Mouse (Mus musculus): ENCODE results near the gene Klrb1b. TPM values are rescaled to one million over a fixed set of nuclear protein-coding genes. Genes with fewer than 3 reads are reported as not detected.

Klrb1b gene
- total RNA-seq, 2 experiments from 2014 or later = 0.90 to 1.3 TPM

Other genes with a start within 250 kb of the Klrb1b start
- gene A2ml1, start 244.7 kb downstream of the Klrb1b start, total RNA-seq (2021) = not detected
- not detected for gene Klrb1a, start 202.8 kb downstream of the Klrb1b start, total RNA-seq (2021)
- 1 to 10 TPM in 1 of 2 experiments, under 1 TPM in 1; 0.26 to 2.1 TPM for gene Clec2h, start 163.9 kb downstream of the Klrb1b start, total RNA-seq (2021)
- not detected for gene Klrb1, start 103.3 kb downstream of the Klrb1b start, total RNA-seq (2021)
- under 1 TPM; 0.60 to 0.67 TPM for gene Klrb1c, start 37.1 kb downstream of the Klrb1b start, total RNA-seq (2021)
- not detected for gene Gm44511, start within 50 bp of the Klrb1b start, total RNA-seq (2021)
- under 1 TPM; 0.29 to 0.33 TPM for gene Clec2i, start 61.3 kb upstream of the Klrb1b start, total RNA-seq (2021)
- under 1 TPM in 1 of 2 experiments, not detected in 1; 0.93 TPM for gene BC035044, start 64.8 kb upstream of the Klrb1b start, total RNA-seq (2021)
- gene Clec2g, start 108.0 kb upstream of the Klrb1b start, total RNA-seq (2021) = 1 to 10 TPM; 2.4 to 4.5 TPM
- under 1 TPM in 1 of 2 experiments, not detected in 1; 0.16 TPM for gene Klrb1f, start 219.6 kb upstream of the Klrb1b start, total RNA-seq (2021)

All from adrenal gland, adult 18-20 months (tissue).